Mouse (Mus musculus): Measurements from ENCODE around the gene Nudt9. TPM values are rescaled to one million over a fixed set of nuclear protein-coding genes. Genes with fewer than 3 reads are reported as not detected.

Gene Nudt9
- polyA plus RNA-seq, 1 experiment from 2014 or later, result 59.3 TPM

DNA sequence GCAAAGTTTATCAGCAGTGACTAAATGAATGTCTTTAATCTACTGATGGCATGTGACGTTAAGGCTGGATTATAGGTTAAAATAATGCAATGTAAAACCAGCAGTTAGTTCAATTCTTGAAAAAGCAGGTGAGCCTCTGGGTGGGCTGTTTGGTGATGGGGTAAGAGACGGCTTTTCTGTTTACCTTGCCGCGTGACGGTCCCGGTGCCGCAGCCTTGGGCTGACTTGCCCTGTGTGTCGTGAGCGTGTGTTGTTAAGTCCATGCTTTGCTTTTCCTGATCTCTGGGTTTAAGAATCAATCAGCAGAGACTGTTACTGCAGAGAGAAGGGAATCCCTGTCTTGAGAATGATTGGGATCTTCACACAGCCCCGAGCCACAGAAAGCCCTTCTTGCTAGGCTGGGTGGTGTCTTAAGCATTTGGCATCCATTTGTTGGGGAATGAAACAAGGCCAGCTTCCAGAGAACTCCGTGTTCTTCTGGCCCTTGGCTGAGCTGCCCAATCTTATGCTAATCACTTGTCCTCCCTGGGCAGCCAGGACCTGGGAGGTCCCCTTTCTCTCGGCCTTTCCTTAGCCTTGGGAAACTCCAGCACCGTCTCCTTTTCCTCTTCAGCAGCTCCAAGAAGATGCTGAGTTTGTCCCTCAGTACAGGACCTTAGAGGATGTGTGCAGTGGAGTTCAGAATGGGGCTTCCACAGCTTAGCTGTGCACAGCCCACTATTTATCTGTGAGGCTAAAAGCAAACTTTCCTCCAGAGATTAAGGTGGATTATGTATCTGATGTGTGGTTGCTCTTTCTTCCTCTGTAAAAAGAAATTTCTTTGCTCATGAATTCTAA, 16.0 kb downstream of the Nudt9 start:
- H3K27me3 ChIP-seq (ENCODE audit: control insufficient read depth, insufficient read depth, low read depth, low read length), result no peaks in the 10 kb centered on the region
- no peaks in the 10 kb centered on the region for H3K9me3 ChIP-seq (replicated peaks; ENCODE audit: control insufficient read depth, low read length, poor library complexity, severe bottlenecking)
- H3K27ac ChIP-seq (ENCODE audit: low read length), result no peak overlapping the region
- no peak overlapping the region for H3K4me2 ChIP-seq (ENCODE audit: low read length)
- no peak overlapping the region for H3K9ac ChIP-seq (ENCODE audit: low read depth, low read length)
- peaks cover 8% of the 10 kb centered on the region; the same call in 1 of the 2 replicates for H3K36me3 ChIP-seq (ENCODE audit: control insufficient read depth, insufficient read depth, low read length)
- WGBS, result 73% methylated on average over 13 of the region's 13 CpGs
- H3K4me3 ChIP-seq (ENCODE audit: low read depth, low read length), result no peak overlapping the region
- no peaks in the 10 kb centered on the region for H3K4me1 ChIP-seq (ENCODE audit: control insufficient read depth, insufficient read depth, low read length)
- ATAC-seq, result no peak

DNA sequence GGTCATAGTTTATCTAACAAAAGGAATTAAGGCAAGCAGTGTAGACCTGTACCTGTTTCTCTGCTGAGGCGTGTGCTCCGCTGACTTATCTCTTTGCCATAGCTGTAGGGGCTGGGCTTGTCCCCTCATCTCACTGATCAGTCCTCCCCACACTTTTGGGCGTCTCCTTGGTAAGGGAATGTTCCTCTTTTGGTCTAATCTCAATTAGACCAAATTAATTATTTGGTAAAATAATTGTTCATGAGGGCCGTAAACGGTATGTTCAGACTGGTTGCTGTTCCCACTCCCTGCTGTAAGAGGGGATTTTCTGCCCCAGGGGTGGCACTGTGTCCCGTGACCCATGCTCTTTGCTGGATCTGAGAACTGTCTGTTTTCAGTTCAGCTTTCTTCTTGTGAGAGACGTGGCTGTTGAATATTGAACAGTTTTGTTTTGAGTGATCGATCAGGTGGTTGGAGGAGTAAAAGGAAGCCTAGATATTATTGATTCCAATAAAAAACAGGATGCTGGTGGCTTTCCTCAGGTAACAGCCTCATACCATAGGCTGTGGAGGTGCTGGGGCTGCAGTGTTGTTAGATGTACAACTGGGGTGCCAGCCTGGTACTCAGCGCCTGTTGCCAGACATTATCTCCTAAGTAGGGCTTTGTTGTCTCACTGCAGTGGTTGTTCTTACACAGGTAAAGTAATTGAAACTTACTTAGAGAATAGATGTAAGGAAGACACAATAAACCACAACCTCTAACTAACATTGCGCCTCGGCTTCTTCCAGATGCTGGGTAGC, 16.9 kb downstream of the Nudt9 start:
- 88% methylated on average over 11 of the region's 11 CpGs for WGBS
- Histone ChIP-seq H3K9ac (ENCODE audit: low read depth, low read length) (no peak overlapping the region), H3K36me3 (ENCODE audit: control insufficient read depth, insufficient read depth, low read length) (peaks cover 8% of the 10 kb centered on the region; the same call in 1 of the 2 replicates), H3K4me1 (ENCODE audit: control insufficient read depth, insufficient read depth, low read length) (no peaks in the 10 kb centered on the region), H3K4me2 (ENCODE audit: low read length) (no peak overlapping the region), H3K27ac (ENCODE audit: low read length) (no peak overlapping the region), H3K27me3 (ENCODE audit: control insufficient read depth, insufficient read depth, low read depth, low read length) (no peaks in the 10 kb centered on the region), H3K4me3 (ENCODE audit: low read depth, low read length) (no peak overlapping the region), H3K9me3 (replicated peaks; ENCODE audit: control insufficient read depth, low read length, poor library complexity, severe bottlenecking) (no peaks in the 10 kb centered on the region)
- ATAC-seq, result no peak

DNA sequence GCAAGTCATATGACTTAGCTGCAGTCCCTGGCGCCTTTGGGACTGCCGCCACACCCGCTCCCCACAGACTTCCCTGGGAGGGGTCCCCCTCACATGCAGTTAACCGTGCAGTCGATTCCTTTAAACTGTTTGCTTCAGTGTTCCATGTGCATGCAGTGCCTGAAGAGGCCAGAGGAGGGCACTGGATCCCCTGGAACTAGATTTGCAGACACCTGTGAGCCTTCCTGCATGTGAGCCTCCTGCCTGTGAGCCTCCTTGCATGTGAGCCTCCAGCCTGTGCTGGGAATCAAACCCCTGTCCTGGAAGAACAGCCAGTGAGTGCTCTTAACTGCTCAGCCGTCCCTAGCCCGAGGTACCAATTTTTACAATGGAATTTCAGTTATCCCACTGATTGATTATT, 22.6 kb downstream of the Nudt9 start:
- WGBS, result 86% methylated on average over 7 of the region's 7 CpGs
- ATAC-seq, result no peak

DNA sequence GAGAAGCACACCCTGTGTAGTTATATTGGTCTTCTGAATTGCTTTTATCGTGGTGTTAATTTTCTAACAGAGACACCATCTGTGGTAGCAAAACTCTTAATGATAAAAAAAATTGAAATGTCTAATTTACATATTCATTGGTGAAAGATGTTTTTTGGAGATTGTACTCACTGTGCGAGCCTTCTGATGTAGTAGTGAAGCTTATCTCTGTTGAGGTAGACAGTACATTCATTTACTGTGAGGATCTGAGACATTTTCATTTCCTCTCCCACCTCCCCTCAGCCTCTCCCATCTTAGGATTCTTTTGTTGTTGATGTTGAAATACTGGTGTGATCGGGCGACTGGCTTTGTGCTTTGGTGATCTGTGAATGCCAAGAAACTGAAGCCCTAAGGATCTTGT, 24.9 kb downstream of the Nudt9 start:
- no peak overlapping the region for H3K9ac ChIP-seq (ENCODE audit: low read depth, low read length)
- ATAC-seq, result no peak
- no peak overlapping the region for H3K4me3 ChIP-seq (ENCODE audit: low read depth, low read length)
- 54% methylated on average over 4 of the region's 4 CpGs for WGBS
- H3K27ac ChIP-seq (ENCODE audit: low read length), result no peak overlapping the region
- H3K4me2 ChIP-seq (ENCODE audit: low read length), result no peak overlapping the region
- H3K36me3 ChIP-seq (ENCODE audit: control insufficient read depth, insufficient read depth, low read length), result no peaks in the 10 kb centered on the region
- no peaks in the 10 kb centered on the region for H3K4me1 ChIP-seq (ENCODE audit: control insufficient read depth, insufficient read depth, low read length)
- H3K27me3 ChIP-seq (ENCODE audit: control insufficient read depth, insufficient read depth, low read depth, low read length), result no peaks in the 10 kb centered on the region
- no peaks in the 10 kb centered on the region for H3K9me3 ChIP-seq (replicated peaks; ENCODE audit: control insufficient read depth, low read length, poor library complexity, severe bottlenecking)

More for the DNA sequence above, 22.6 kb downstream of the Nudt9 start:
- no peaks in the 10 kb centered on the region for H3K27me3 ChIP-seq (ENCODE audit: control insufficient read depth, insufficient read depth, low read depth, low read length)
- no peak overlapping the region for H3K4me2 ChIP-seq (ENCODE audit: low read length)
- no peaks in the 10 kb centered on the region for H3K9me3 ChIP-seq (replicated peaks; ENCODE audit: control insufficient read depth, low read length, poor library complexity, severe bottlenecking)
- H3K9ac ChIP-seq (ENCODE audit: low read depth, low read length), result no peak overlapping the region
- H3K4me3 ChIP-seq (ENCODE audit: low read depth, low read length), result no peak overlapping the region
- no peak overlapping the region for H3K27ac ChIP-seq (ENCODE audit: low read length)
- no peaks in the 10 kb centered on the region for H3K4me1 ChIP-seq (ENCODE audit: control insufficient read depth, insufficient read depth, low read length)
- H3K36me3 ChIP-seq (ENCODE audit: control insufficient read depth, insufficient read depth, low read length), result peaks cover 5% of the 10 kb centered on the region; the same call in 1 of the 2 replicates

DNA sequence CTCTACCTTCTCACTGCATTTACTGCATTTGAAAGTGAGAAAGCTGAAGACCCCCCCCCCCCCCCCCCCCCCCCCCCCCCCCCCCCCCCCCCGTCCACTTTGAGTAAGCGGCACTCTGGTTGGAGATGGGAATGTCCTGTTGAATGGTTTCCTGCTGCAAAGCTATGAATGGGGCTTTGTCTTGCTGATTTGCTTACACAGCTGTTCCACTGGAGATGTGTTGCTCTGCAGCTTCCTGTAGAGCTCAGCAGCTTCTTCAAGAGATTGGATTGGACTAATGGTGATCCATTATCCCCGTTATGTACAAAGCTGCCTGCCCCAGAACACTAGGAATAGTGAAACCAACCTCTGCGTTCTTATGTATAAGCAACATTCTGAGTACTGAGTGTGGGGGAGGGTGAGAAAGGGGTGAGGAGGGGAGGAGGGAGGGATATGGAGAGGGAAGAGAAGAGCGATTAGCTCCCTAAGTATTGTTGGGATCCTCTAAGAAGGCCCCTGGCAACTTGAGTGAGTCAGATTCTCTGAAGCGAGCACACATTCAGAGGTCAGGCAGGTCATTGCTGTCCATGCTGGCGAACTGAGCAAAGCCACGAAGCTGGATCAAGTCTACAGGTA, 26.3 kb downstream of the Nudt9 start:
- ATAC-seq, result peak; percentile 89
- H3K4me3 ChIP-seq (ENCODE audit: low read depth, low read length), result no peak overlapping the region
- no peaks in the 10 kb centered on the region for H3K27me3 ChIP-seq (ENCODE audit: control insufficient read depth, insufficient read depth, low read depth, low read length)
- H3K4me2 ChIP-seq (ENCODE audit: low read length), result no peak overlapping the region
- no peaks in the 10 kb centered on the region for H3K36me3 ChIP-seq (ENCODE audit: control insufficient read depth, insufficient read depth, low read length)
- no peak overlapping the region for H3K27ac ChIP-seq (ENCODE audit: low read length)
- H3K4me1 ChIP-seq (ENCODE audit: control insufficient read depth, insufficient read depth, low read length), result peaks cover 4% of the 10 kb centered on the region; the same call in 1 of the 2 replicates
- H3K9me3 ChIP-seq (replicated peaks; ENCODE audit: control insufficient read depth, low read length, poor library complexity, severe bottlenecking), result no peaks in the 10 kb centered on the region
- 5% methylated on average over 7 of the region's 8 CpGs for WGBS
- no peak overlapping the region for H3K9ac ChIP-seq (ENCODE audit: low read depth, low read length)

DNA sequence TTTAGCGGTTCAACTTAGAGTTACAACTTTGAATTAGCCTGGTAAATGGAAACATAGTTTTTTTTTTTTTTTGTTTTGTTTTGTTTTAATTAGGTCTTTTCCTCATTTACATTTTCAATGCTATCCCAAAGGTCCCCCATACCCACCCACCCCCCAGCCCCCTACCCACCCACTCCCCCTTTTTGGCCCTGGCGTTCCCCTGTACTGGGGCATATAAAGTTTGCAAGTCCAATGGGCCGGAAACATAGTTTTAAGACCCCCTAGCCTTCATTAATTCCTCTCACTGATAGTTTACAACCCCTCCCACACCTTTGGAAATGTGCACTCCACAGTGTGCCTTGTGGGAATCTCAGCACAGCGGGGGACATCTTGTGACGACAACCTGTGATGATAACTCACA, 27.5 kb downstream of the Nudt9 start:
- Histone ChIP-seq H3K4me3 (ENCODE audit: low read depth, low read length) (no peak overlapping the region), H3K4me2 (ENCODE audit: low read length) (no peak overlapping the region), H3K9me3 (replicated peaks; ENCODE audit: control insufficient read depth, low read length, poor library complexity, severe bottlenecking) (no peaks in the 10 kb centered on the region), H3K27me3 (ENCODE audit: control insufficient read depth, insufficient read depth, low read depth, low read length) (no peaks in the 10 kb centered on the region), H3K4me1 (ENCODE audit: control insufficient read depth, insufficient read depth, low read length) (peaks cover 4% of the 10 kb centered on the region; the same call in 1 of the 2 replicates), H3K9ac (ENCODE audit: low read depth, low read length) (no peak overlapping the region), H3K36me3 (ENCODE audit: control insufficient read depth, insufficient read depth, low read length) (no peaks in the 10 kb centered on the region), H3K27ac (ENCODE audit: low read length) (no peak overlapping the region)
- 81% methylated on average over 5 of the region's 5 CpGs for WGBS
- peak; percentile 86 for ATAC-seq

DNA sequence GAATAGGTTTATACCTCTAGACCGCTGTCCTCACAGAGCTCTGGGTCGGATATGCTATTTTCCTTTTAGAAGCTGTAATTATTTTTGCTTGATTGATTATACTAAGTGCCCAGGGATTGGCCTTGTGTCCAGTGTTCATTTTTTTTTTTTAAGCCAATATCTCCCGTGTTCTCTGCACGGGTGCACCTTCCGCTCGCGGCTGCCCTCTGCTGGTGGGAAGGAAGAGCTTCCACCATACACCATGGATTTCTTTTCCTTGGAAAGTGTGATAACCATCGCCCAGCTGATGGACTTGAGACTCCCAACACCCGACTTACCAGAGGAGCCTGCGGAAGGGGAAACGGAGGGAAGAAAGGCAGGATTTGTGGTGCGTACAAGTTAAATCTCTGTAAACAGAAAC, 28.3 kb downstream of the Nudt9 start:
- H3K4me1 ChIP-seq (ENCODE audit: control insufficient read depth, insufficient read depth, low read length), result peaks cover 4% of the 10 kb centered on the region; the same call in 1 of the 2 replicates
- no peak for ATAC-seq
- H3K9me3 ChIP-seq (replicated peaks; ENCODE audit: control insufficient read depth, low read length, poor library complexity, severe bottlenecking), result no peaks in the 10 kb centered on the region
- no peaks in the 10 kb centered on the region for H3K36me3 ChIP-seq (ENCODE audit: control insufficient read depth, insufficient read depth, low read length)
- no peak overlapping the region for H3K4me3 ChIP-seq (ENCODE audit: low read depth, low read length)
- H3K27ac ChIP-seq (ENCODE audit: low read length), result no peak overlapping the region
- no peak overlapping the region for H3K9ac ChIP-seq (ENCODE audit: low read depth, low read length)
- H3K4me2 ChIP-seq (ENCODE audit: low read length), result no peak overlapping the region
- 32% methylated on average over 12 of the region's 12 CpGs for WGBS
- H3K27me3 ChIP-seq (ENCODE audit: control insufficient read depth, insufficient read depth, low read depth, low read length), result no peaks in the 10 kb centered on the region

DNA sequence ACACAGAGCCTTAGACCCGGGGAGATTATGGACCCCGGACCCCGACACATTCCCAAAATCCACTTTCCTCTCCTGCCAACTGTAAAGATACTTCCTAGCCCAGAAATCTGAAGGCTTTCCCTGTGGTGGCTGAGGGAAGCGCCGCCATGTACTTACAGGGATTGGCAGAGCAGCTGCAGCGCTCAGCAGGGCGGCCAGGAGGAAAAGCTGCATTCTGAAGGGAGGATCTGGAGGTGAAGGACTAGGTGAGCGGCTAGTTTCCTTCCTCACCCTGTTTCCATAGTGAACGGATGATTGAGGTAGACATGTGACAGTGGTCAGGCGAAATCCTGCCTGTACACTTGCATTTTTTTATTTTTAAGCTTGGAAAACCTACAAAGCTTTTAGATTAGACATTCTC, 30.3 kb downstream of the Nudt9 start:
- H3K9ac ChIP-seq (ENCODE audit: low read depth, low read length), result no peak overlapping the region
- 25% methylated on average over 10 of the region's 10 CpGs for WGBS
- no peak for ATAC-seq
- no peak overlapping the region for H3K27ac ChIP-seq (ENCODE audit: low read length)
- H3K36me3 ChIP-seq (ENCODE audit: control insufficient read depth, insufficient read depth, low read length), result no peaks in the 10 kb centered on the region
- no peak overlapping the region for H3K4me3 ChIP-seq (ENCODE audit: low read depth, low read length)
- no peaks in the 10 kb centered on the region for H3K9me3 ChIP-seq (replicated peaks; ENCODE audit: control insufficient read depth, low read length, poor library complexity, severe bottlenecking)
- no peaks in the 10 kb centered on the region for H3K27me3 ChIP-seq (ENCODE audit: control insufficient read depth, insufficient read depth, low read depth, low read length)
- peaks cover 4% of the 10 kb centered on the region; the same call in 1 of the 2 replicates for H3K4me1 ChIP-seq (ENCODE audit: control insufficient read depth, insufficient read depth, low read length)
- H3K4me2 ChIP-seq (ENCODE audit: low read length), result no peak overlapping the region; the same call in 1 of the 2 replicates

Measured in midbrain, embryonic 16.5 days (tissue).